Mouse (Mus musculus) kidney, adult 18-20 months (tissue): ENCODE measurements around the gene Commd1.

Source experiments
- DNase-seq: peaks from one replicate; pipeline ENCODE4 v3.0.0; 2021

The Commd1 gene

DNA sequence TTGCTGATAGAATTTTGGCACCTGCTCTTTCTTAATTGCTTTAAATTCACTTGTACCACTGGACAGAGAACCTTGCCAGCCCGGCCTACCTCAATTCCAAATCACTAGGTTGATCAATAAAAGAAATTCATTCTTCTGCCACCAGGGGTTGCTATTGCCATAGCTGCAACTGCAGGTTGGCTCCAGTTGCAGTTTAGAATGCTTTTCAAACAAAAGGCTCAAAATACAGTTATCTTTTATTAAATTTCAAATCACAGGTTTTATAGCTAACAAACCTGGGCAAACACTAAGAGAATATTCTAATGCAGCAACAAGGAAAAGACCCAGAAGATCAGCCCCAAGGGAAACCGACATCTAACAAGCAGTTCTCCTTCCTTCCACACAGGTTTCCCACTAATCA is 5.2 kb upstream of the Commd1 start:
- no peak for DNase-seq

DNA sequence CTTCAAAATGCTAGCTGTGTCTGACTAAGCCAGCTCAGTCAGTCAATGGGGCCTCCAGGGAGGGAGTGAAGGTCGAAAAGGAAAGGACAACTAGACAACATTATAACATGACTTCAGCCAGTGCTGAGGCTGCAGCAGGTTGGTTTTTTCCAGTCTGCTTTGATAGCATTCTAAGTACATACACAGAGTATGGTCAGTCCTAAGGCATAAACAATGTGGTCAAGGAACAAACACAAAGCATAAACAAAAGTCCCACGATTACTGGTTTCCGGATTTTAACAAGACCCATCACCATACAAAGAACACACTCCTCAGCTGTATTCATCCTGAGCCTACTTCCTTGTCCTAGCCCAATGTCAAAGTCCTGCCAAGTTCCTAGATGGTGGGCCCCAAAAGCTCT is 3.3 kb upstream of the Commd1 start:
- DNase-seq: no peak

GRCm38 (mm10) chr11:22982846-22983245 is 664 bp upstream of the Commd1 start:
- DNase-seq: no peak

GRCm38 (mm10) chr11:22981543-22981950 is 635 bp downstream of the Commd1 start:
- DNase-seq: no peak

- no peak for DNase-seq
These were observed 1.1 kb downstream of the Commd1 start for GRCm38 (mm10) chr11:22981041-22981440.

- DNase-seq: no peak
These were observed 3.0 kb downstream of the Commd1 start for GRCm38 (mm10) chr11:22979221-22979620.

DNA sequence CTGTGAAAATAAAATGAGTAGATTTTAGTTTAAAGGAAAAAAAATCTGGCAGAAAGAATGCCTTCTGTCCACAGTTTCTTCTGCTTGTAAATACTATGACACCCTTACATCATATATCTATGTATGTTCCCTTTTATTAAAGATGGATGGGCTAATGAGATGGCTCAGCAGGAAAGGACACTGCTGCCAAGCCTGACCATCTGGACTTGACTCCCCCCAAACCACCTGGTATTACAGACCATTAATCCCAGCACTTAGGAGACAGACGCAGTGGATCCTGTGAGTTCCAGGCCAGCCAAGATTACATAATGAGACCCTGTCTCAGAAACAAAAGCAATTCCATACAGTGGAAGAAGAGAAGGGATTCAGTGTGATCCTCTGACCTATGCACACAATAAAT is 3.5 kb downstream of the Commd1 start:
- no peak for DNase-seq

GRCm38 (mm10) chr11:22978215-22978614 is 4.0 kb downstream of the Commd1 start:
- DNase-seq: no peak

- DNase-seq: no peak
These were observed 8.6 kb downstream of the Commd1 start for GRCm38 (mm10) chr11:22973599-22973998.

GRCm38 (mm10) chr11:22972746-22973526 is 9.2 kb downstream of the Commd1 start:
- DNase-seq: peak; percentile 87

DNA sequence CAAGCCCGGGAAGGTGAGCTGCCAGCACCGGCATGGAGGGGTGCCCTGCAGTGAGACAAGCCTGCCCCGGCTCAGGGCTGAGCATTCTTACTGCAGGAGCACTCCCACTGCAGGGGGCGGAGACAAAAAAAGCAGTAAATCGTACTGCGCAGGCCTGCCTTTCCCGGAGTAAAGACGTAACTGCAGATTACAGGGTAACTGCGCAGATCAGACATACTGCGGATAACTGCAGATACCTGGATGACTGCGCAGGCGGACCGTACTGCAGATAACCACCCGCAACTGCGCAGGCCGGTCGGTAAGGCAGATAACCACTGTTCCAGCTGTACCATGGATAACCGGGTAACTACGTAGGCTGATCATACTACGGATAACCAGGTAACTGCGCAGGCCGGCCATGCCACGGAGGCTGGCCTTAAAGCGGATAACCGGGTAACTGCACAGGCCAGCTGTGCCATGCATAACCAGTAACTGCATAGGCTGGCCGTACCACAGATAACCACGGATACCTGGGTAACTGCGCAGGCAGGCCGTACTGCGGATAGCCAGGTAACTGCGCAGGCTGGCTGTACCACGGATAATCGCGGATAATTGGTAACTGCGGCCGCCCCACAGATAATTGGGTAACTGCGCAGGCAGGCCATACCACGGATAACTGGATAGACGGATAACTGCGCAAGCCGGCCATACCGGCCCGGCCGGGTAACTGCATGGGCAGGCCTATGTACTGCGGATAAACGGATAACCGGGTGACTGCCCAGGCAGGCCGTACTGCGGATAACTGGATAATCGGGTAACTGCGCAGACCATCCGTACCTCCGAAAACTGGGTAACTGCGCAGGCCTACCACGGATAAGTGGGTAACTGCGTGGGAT is 10.1 kb downstream of the Commd1 start, which contains the start of gene Zrsr1:
Gene Zrsr1, plus strand, starts transcription at position 171 of the 875 bp plus-strand sequence.
- DNase-seq: peak; percentile 80

DNA sequence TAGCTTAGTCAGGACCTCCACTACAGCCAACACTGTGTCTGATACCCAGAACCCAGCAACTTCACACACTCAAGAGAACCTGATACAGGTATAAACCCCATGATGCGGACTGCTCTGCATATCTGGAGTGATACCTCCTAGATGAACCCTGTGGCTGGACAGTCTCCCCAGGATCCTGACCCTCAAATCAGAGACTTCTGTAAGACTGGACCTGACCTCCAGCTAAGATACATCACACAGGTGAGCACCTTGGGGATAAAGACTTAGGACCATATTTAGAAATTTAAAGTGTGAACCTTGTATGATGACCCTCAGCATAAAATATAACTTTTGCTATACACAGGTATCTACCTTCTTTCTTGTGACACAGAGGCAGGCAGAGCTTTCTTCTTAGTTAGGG is 11.6 kb downstream of the Commd1 start:
- DNase-seq: no peak

- DNase-seq: no peak
These were observed 12.7 kb downstream of the Commd1 start for GRCm38 (mm10) chr11:22969486-22969885.

DNA sequence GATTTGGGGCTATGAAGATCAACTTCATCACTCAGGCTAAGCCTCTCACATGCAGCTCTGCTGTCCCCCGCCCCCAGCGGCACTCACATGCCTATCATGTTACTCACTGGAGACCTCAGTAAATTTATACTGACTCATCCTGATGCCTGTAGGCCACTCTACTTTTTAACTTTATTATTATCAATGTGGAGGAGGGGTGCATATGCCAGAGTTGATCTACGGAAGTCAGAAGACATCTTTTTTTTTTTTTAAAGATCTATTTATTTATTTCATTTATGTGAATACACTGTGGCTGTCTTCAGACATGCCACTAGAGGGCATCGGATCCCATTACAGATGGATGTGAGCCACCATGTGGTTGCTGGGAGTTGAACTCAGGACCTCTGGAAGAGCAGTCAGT is 16.7 kb downstream of the Commd1 start:
- no peak for DNase-seq

DNA sequence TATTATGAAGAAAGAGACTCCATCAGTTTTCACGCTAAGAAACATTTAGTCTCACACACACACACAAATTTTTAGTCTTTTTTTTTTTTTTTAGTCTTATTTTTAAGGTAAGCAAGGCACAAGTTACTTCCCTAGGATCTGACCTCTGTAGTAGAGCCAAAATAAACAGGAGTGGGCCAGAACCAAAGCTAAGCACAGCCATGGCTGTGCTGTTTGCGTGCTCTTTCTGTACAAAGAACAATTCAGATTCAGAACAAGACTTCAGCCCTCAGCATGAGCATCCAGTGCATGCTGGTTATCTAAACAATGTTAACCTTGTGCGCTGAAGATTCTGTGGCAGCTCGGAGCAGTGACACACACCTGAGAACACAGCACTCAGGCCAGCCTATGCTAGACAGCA is 17.8 kb downstream of the Commd1 start:
- DNase-seq: no peak

DNA sequence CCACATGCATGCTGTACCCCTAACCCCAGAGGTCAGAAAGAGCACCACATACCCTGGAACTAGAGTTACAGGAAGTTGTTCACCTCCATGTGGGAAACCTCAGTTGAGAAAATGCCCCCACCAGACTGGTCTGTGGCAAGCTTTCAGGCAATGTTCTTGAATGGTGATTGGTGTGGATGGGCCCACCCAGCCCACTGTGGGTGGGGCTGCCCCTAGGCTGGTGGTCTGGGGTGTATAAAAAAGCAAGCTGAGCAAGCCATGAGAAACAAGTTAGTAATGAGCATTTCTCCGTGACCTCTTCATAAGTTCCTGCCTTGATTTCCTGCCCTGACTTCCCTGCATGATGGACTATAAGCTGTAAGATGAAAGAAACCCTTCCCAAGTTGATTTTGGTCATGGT is 20.1 kb downstream of the Commd1 start:
- DNase-seq: no peak

DNA sequence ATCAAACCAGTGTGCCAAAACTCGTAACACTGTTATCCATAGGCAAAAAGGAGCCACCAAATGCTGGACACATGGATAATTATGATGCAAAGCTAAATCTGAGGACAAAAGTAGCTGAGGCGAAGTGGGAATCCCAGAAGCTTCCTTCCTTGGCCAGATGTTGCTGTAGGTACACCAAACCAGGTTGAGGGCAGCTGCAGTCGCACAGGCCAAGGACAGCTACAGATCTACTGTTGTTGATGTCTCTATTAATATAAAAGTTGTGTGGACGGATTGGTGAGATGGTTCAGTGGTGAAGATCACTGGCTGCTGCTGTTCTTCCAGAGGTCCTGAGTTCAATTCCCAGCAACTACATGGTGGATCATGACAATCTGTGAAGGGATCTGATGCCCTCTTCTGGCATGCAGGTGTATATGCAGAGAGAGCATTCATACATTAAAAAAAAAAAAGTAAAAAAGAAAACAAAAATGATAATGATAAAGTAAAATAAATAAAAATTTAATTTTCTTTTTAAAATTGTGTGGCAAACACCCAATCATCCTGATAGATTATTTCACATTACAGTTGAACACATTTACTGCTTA is 24.3 kb downstream of the Commd1 start:
- no peak for DNase-seq

- DNase-seq: peak; percentile 80
These were observed 25.4 kb downstream of the Commd1 start for GRCm38 (mm10) chr11:22956830-22957229.

- DNase-seq: no peak
These were observed 25.8 kb downstream of the Commd1 start for GRCm38 (mm10) chr11:22956346-22956745.

DNA sequence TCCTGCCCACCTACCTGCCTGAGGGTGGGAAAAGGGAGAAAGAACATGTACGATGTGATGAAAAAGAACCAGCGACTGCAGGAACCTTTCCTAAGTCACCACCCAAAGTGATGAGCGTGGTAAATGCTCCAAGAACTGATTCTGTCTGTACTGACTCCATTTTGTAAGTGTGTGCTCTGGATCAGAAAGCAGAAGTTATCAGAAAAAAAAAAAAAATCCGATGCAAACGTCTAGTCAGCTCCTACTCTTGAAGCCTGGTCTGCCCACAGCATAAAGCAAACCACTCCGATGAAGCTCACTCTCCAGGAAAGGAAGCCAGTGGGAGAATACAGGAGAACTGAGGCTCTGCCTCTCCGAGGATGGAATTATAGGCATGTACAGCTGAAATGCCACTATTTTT is 29.5 kb downstream of the Commd1 start:
- no peak for DNase-seq

DNA sequence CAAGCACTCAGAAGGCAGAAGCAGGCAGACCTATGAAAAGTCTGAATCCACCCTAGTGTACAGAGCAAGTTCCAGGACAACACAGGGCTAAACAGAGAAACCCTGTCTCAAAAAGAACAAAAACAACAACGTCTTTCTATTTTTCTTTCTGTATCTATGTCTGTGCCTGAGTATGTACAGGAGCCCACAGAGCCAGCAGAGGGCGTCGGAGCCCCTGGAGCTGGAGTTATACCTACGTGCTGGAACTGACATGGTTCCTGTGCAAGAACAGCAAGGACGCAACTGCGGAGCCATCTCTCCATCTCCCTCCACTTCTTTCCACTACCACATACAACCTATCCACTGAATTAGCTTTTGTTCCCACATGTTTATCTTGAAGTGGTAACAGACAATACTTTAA is 32.1 kb downstream of the Commd1 start:
- no peak for DNase-seq

GRCm38 (mm10) chr11:22949101-22949500 is 33.1 kb downstream of the Commd1 start:
- DNase-seq: no peak

DNA sequence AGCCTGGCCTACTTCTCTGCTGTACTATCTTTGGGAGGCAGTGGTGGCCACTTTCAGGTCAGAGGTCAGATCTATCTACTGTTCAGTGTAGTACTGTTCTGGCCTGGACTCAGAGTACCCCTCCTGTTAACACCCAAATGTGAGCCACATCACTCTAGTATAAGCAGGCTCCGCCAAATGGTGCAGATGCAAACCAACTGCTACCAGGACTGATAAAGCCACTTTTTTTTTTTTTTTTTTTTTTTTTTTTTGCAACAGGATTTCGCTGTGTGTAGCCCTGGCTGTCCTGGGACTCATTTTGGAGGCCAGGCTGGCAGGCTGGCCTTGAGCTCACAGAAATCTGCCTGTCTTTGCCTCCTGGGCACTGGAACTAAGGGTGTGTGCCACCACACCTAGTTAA is 43.2 kb downstream of the Commd1 start:
- no peak for DNase-seq
